8 mouse cellular contexts compared by ENCODE assay signal in the genomic region with DNA sequence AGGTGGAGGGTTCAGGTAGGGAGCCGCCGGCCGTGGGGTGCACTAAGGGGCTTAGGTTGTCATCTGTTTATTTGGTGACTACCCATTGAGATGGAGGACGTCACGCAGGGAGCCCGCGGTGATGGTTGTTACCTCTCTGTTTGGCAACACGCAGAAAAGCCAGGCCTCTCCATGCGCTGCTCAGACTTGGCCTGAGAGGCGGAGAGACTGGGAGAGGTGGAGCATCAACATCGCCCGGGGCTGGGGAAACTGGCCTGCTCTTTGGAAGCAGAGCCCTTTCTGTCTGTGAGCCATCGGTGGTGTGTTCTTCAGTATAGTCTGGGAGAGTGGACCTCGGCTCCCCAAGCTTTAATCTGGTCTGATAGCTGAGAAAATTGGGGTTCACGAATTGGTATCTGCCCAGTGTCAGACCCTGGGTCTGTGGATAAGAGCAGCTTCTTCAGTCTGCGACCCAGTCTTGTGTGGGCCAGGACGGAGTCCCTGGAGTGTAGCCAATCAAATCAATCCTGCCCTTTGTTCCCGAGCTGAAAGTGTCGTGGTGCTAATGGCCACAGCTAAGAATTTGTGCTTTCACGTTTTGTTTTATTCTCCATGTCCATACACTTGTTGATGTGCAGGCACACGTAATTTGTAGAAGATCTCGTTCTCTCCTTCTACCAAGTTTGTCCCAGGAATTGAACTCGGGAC. TPM values are rescaled to one million over a fixed set of nuclear protein-coding genes. Genes with fewer than 3 reads are reported as not detected.
DNase-seq lines count a peak whose midpoint lies in the region; ATAC-seq and TF ChIP-seq lines count a peak whose summit lies in the region.
"Had no signal": no experiment of that assay in that cellular context is flagged by ENCODE, and none has a peak within 500 bp of the region (broad histone marks: within the 10 kb centered on the region; RNA-seq: fewer than 3 reads in every experiment).

No protein-coding gene starts in this region.

- H3K4me1 ChIP-seq in lung, embryonic 14.5 days (ENCODE audit: insufficient read depth) = peaks cover 3% of the 10 kb centered on the region; the same call in 1 of the 2 replicates
- peaks cover 14% of the 10 kb centered on the region for H3K4me1 ChIP-seq in embryonic facial prominence, embryonic 15.5 days
- peaks cover 21% of the 10 kb centered on the region for H3K4me1 ChIP-seq in small intestine, adult 2 months (ENCODE audit: control insufficient read depth, insufficient read depth, insufficient read length, low read length)
- H3K4me1 ChIP-seq in forebrain, embryonic 11.5 days (replicated peaks; ENCODE audit: control insufficient read depth, insufficient read depth, low read length) = peaks cover 6% of the 10 kb centered on the region; the same call in 1 of the 2 replicates

- peaks cover 29% of the 10 kb centered on the region for H3K27me3 ChIP-seq in lung, embryonic 14.5 days (ENCODE audit: insufficient read depth, low read length)
- peaks cover 30% of the 10 kb centered on the region for H3K27me3 ChIP-seq in embryonic facial prominence, embryonic 15.5 days
- H3K27me3 ChIP-seq in small intestine, adult 2 months (ENCODE audit: control insufficient read depth, insufficient read depth, low read length) = no peaks in the 10 kb centered on the region
- H3K27me3 ChIP-seq in forebrain, embryonic 11.5 days (ENCODE audit: control insufficient read depth, insufficient read depth, low read length) = peaks cover 25% of the 10 kb centered on the region

- H3K36me3 ChIP-seq in lung, embryonic 14.5 days (ENCODE audit: insufficient read depth) = no peaks in the 10 kb centered on the region
- no peaks in the 10 kb centered on the region for H3K36me3 ChIP-seq in embryonic facial prominence, embryonic 15.5 days
- no peaks in the 10 kb centered on the region for H3K36me3 ChIP-seq in small intestine, adult 2 months (ENCODE audit: control insufficient read depth, insufficient read depth, low read length)
- H3K36me3 ChIP-seq in forebrain, embryonic 11.5 days (ENCODE audit: control insufficient read depth, insufficient read depth, low read length) = no peaks in the 10 kb centered on the region
- H3K36me3 ChIP-seq: midbrain, embryonic 12.5 days had no signal

- peak overlapping the region; percentile 93 for H3K4me2 ChIP-seq in lung, embryonic 14.5 days
- no peak overlapping the region for H3K4me2 ChIP-seq in embryonic facial prominence, embryonic 15.5 days (replicated peaks)
- no peak overlapping the region for H3K4me2 ChIP-seq in forebrain, embryonic 11.5 days (ENCODE audit: low read depth, low read length, severe bottlenecking)

- peak; percentile 19; the same call in 1 of the 2 replicates for ATAC-seq in lung, embryonic 14.5 days (ENCODE audit: insufficient read depth)
- no peak for ATAC-seq in embryonic facial prominence, embryonic 15.5 days (ENCODE audit: insufficient number of reproducible peaks, low FRiP score, low TSS enrichment, low read depth)
- ATAC-seq in inflammation-experienced regulatory T-cells, adult 6 months = no peak
- no peak for ATAC-seq in forebrain, embryonic 11.5 days (replicated peaks; ENCODE audit: low FRiP score)

- TF ChIP-seq CTCF in lung, embryonic 14.5 days (IDR thresholded peaks at IDR 0.05; ENCODE audit: low read depth) = no peak
- no peak for TF ChIP-seq CTCF in small intestine, adult 2 months (IDR thresholded peaks at IDR 0.05; ENCODE audit: extremely low read depth, insufficient read length, insufficient replicate concordance, low read depth, low read length)

- H3K27ac ChIP-seq in lung, embryonic 14.5 days (ENCODE audit: low read depth) = no peak overlapping the region
- no peak overlapping the region for H3K27ac ChIP-seq in embryonic facial prominence, embryonic 15.5 days (replicated peaks)
- peak overlapping the region; percentile 92 for H3K27ac ChIP-seq in small intestine, adult 2 months (ENCODE audit: insufficient read depth, low read depth, low read length)
- no peak overlapping the region for H3K27ac ChIP-seq in forebrain, embryonic 11.5 days (ENCODE audit: low read depth, low read length)
- H3K27ac ChIP-seq: midbrain, embryonic 12.5 days had no signal

- H3K9me3 ChIP-seq in lung, embryonic 14.5 days (ENCODE audit: low read depth, low read length) = no peaks in the 10 kb centered on the region
- no peaks in the 10 kb centered on the region for H3K9me3 ChIP-seq in embryonic facial prominence, embryonic 15.5 days (replicated peaks)
- H3K9me3 ChIP-seq in forebrain, embryonic 11.5 days (ENCODE audit: control insufficient read depth, low read length) = no peaks in the 10 kb centered on the region
- H3K9me3 ChIP-seq: midbrain, embryonic 12.5 days had no signal

- no peak overlapping the region for H3K9ac ChIP-seq in lung, embryonic 14.5 days
- H3K9ac ChIP-seq in embryonic facial prominence, embryonic 15.5 days = no peak overlapping the region
- no peak overlapping the region for H3K9ac ChIP-seq in forebrain, embryonic 11.5 days (ENCODE audit: low read length)

- 31% methylated on average over 23 of the region's 23 CpGs for WGBS in lung, embryonic 14.5 days
- WGBS in embryonic facial prominence, embryonic 15.5 days = 33% methylated on average over 23 of the region's 23 CpGs
- 20% methylated on average over 23 of the region's 23 CpGs for WGBS in small intestine, adult 2 months
- WGBS in forebrain, embryonic 11.5 days = 20% methylated on average over 23 of the region's 23 CpGs

- TF ChIP-seq POLR2A in small intestine, adult 2 months (IDR thresholded peaks at IDR 0.05; ENCODE audit: low read depth, low read length) = no peak

- DNase-seq in lung, embryonic 14.5 days = peak; percentile 19
- DNase-seq in lung, postnatal 36 days = no peak
- DNase-seq in kidney, adult 18-20 months = peak; percentile 64
- no peak for DNase-seq in forebrain, embryonic 11.5 days (ENCODE audit: low spot score)

- no peak overlapping the region for H3K4me3 ChIP-seq in lung, embryonic 14.5 days (ENCODE audit: low read depth, low read length)
- H3K4me3 ChIP-seq in embryonic facial prominence, embryonic 15.5 days (replicated peaks) = peak overlapping the region; percentile 46; the same call in 1 of the 2 replicates
- H3K4me3 ChIP-seq in small intestine, adult 2 months (ENCODE audit: low read depth, low read length) = peak overlapping the region; percentile 92
- no peak overlapping the region for H3K4me3 ChIP-seq in forebrain, embryonic 11.5 days (ENCODE audit: low read depth, low read length)

RNA-seq across cellular contexts. Expression of a gene that starts 41.2 kb away (rescaled TPM):
- polyA plus RNA-seq in lung, embryonic 14.5 days (2014; fragmentation: Nextera tagmentation; extraction: Ambion mirVana) = 9.5 and 10.0 TPM in 2 replicates
- 32.7 and 33.3 TPM in 2 replicates for polyA plus RNA-seq in embryonic facial prominence, embryonic 15.5 days (2015; fragmentation: Nextera tagmentation; extraction: Ambion mirVana)
- polyA plus RNA-seq in small intestine, adult 2 months (2012; rRNA removed) = 14.2 and 23.7 TPM in 2 replicates
- polyA plus RNA-seq in inflammation-experienced regulatory T-cells, adult 6 months (2017; shearing (Covaris generic)) = under 1 TPM in 2 of 3 experiments, not detected in 1; 0.24 to 0.32 TPM
- polyA plus RNA-seq in forebrain, embryonic 11.5 days (2014; fragmentation: Nextera tagmentation; extraction: Ambion mirVana) = 1.7 TPM in 2 replicates

RNA-seq across cellular contexts. Expression of a gene that starts 42.0 kb away (rescaled TPM):
- polyA plus RNA-seq in lung, embryonic 14.5 days (2014; fragmentation: Nextera tagmentation; extraction: Ambion mirVana) = 0.53 and 1.6 TPM in 2 replicates
- polyA plus RNA-seq in embryonic facial prominence, embryonic 15.5 days (2015; fragmentation: Nextera tagmentation; extraction: Ambion mirVana) = 3.6 and 3.8 TPM in 2 replicates
- polyA plus RNA-seq in small intestine, adult 2 months (2012; rRNA removed) = 0.30 TPM in 1 of 2 replicates, not detected in the other
- polyA plus RNA-seq in inflammation-experienced regulatory T-cells, adult 6 months (2017; shearing (Covaris generic)) = not detected
- 0.23 and 0.67 TPM in 2 replicates for polyA plus RNA-seq in forebrain, embryonic 11.5 days (2014; fragmentation: Nextera tagmentation; extraction: Ambion mirVana)

Comparison
In these comparisons a context has a peak if more than half of its experiments do, and no peak if none do; other contexts are left out.
1. DNase-seq: peak in lung, embryonic 14.5 days (single experiment) and kidney, adult 18-20 months (single experiment); none in lung, postnatal 36 days (single experiment) and forebrain, embryonic 11.5 days (single experiment).
2. H3K4me3 ChIP-seq: peak in embryonic facial prominence, embryonic 15.5 days (single experiment) and small intestine, adult 2 months (single experiment); none in lung, embryonic 14.5 days (single experiment) and forebrain, embryonic 11.5 days (single experiment).